In the genomic region with DNA sequence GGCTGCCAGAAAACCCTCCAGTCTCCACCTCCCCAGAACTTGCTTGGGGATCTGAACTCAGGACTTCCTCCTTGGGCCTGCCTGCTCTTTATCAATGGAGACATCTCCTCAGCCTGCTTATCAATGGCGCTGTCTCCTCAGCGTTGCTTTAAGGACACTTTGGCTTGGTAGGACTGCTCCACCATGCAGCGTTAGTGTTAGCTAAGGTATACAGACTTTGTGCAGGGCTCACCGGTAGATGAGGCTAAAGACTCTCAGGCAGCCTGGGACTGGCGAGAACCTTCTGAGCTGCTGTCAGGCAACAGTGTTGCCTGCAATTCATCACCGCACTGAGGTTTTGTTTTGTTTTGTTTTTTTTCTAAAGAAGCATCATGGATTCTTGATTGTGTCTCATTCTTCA, we compare ENCODE assay signal across 29 mouse cellular contexts. TPM values are rescaled to one million over a fixed set of nuclear protein-coding genes. Genes with fewer than 3 reads are reported as not detected.
DNase-seq lines count a peak whose midpoint lies in the region; ATAC-seq and TF ChIP-seq lines count a peak whose summit lies in the region.
"Had no signal": no experiment of that assay in that cellular context is flagged by ENCODE, and none has a peak within 500 bp of the region (broad histone marks: within the 10 kb centered on the region; RNA-seq: fewer than 3 reads in every experiment).

No protein-coding gene starts in this region.

- H3ac ChIP-seq in C2C12 (ENCODE audit: control insufficient read depth, insufficient read length, low read depth): no peak overlapping the region
- H3ac ChIP-seq in myocyte (ENCODE audit: control insufficient read depth, insufficient read length): no peak overlapping the region

- no peak for TF ChIP-seq CTCF in C2C12 (IDR thresholded peaks at IDR 0.05; ENCODE audit: control insufficient read depth, insufficient read depth, insufficient read length)

- H3K4me2 ChIP-seq in intestine, embryonic 14.5 days (ENCODE audit: low read length): no peak overlapping the region
- no peak overlapping the region for H3K4me2 ChIP-seq in intestine, embryonic 15.5 days (replicated peaks)
- H3K4me2 ChIP-seq in embryonic facial prominence, embryonic 15.5 days (replicated peaks): peak overlapping the region; percentile 86
- peak overlapping the region; percentile 64 for H3K4me2 ChIP-seq in myocyte (ENCODE audit: low read depth)
- H3K4me2 ChIP-seq: heart, embryonic 12.5 days; hindbrain, embryonic 12.5 days; liver, embryonic 11.5 days; lung, embryonic 15.5 days; midbrain, embryonic 13.5 days; neural tube, embryonic 15.5 days; stomach, embryonic 15.5 days had no signal

- H3K27me3 ChIP-seq in intestine, embryonic 14.5 days (replicated peaks; ENCODE audit: control insufficient read depth, insufficient read depth, low read length): peaks cover 24% of the 10 kb centered on the region
- H3K27me3 ChIP-seq in intestine, embryonic 15.5 days (replicated peaks): peaks cover 12% of the 10 kb centered on the region
- H3K27me3 ChIP-seq in C2C12 (ENCODE audit: control insufficient read depth, insufficient read depth, insufficient read length) (no peaks in the 10 kb centered on the region), myocyte (ENCODE audit: control insufficient read depth, insufficient read depth, insufficient read length) (no peaks in the 10 kb centered on the region)
- no peaks in the 10 kb centered on the region for H3K27me3 ChIP-seq in embryonic facial prominence, embryonic 15.5 days
- H3K27me3 ChIP-seq in hindbrain, embryonic 10.5 days (ENCODE audit: insufficient read depth, poor library complexity, severe bottlenecking): peaks cover 59% of the 10 kb centered on the region

- 62% methylated on average over 6 of the region's 6 CpGs for WGBS in intestine, embryonic 14.5 days
- WGBS in intestine, embryonic 15.5 days: 73% methylated on average over 6 of the region's 6 CpGs
- 57% methylated on average over 6 of the region's 6 CpGs for WGBS in embryonic facial prominence, embryonic 15.5 days
- WGBS in hindbrain, embryonic 10.5 days: 81% methylated on average over 6 of the region's 6 CpGs

- peak; percentile 50 for DNase-seq in intestine, embryonic 14.5 days (ENCODE audit: low spot score)
- DNase-seq in lung, postnatal 10 days: no peak
- DNase-seq in hindbrain, embryonic 10.5 days (ENCODE audit: low spot score): no peak
- DNase-seq: adrenal gland, postnatal 14 days; cerebellum, adult 11 months; cerebellum, adult 9-10 months; embryo, embryonic 11 days; heart, adult 2 months; kidney, adult 9 months; lung, postnatal 4 days; retina, postnatal 1 day; right cerebral cortex, postnatal 14 days had no signal

- H3K79me3 ChIP-seq in C2C12 (ENCODE audit: low read depth): peaks cover 45% of the 10 kb centered on the region

- ATAC-seq in intestine, embryonic 14.5 days (replicated peaks; ENCODE audit: low FRiP score, low TSS enrichment, low read depth): no peak
- no peak for ATAC-seq in intestine, embryonic 15.5 days
- no peak for ATAC-seq in embryonic facial prominence, embryonic 15.5 days (ENCODE audit: insufficient number of reproducible peaks, low FRiP score, low TSS enrichment, low read depth)
- ATAC-seq: forebrain, embryonic 16.5 days; hindbrain, postnatal 0 days; intestine, postnatal 0 days; midbrain, embryonic 13.5 days had no signal

- H3K27ac ChIP-seq in intestine, embryonic 14.5 days (ENCODE audit: low read depth): no peak overlapping the region
- H3K27ac ChIP-seq in intestine, embryonic 15.5 days: no peak overlapping the region
- peak overlapping the region; percentile 93 for H3K27ac ChIP-seq in embryonic facial prominence, embryonic 15.5 days (replicated peaks)
- H3K27ac ChIP-seq in hindbrain, embryonic 10.5 days: no peak overlapping the region
- H3K27ac ChIP-seq: heart, adult 2 months; hindbrain, embryonic 12.5 days; hindbrain, postnatal 0 days; left cerebral cortex, adult 2 months; lung, embryonic 15.5 days; midbrain, embryonic 13.5 days; neural tube, embryonic 15.5 days; stomach, embryonic 15.5 days had no signal

- peaks cover 74% of the 10 kb centered on the region for H3K79me2 ChIP-seq in C2C12 (ENCODE audit: control insufficient read depth, insufficient read depth)
- no peaks in the 10 kb centered on the region for H3K79me2 ChIP-seq in myocyte (ENCODE audit: control insufficient read depth, insufficient read depth)

- no peaks in the 10 kb centered on the region for H3K36me3 ChIP-seq in intestine, embryonic 14.5 days (ENCODE audit: control insufficient read depth, insufficient read depth, low read length)
- no peaks in the 10 kb centered on the region for H3K36me3 ChIP-seq in intestine, embryonic 15.5 days
- peaks cover 12% of the 10 kb centered on the region for H3K36me3 ChIP-seq in C2C12 (ENCODE audit: control insufficient read depth, insufficient read depth)
- H3K36me3 ChIP-seq in embryonic facial prominence, embryonic 15.5 days: no peaks in the 10 kb centered on the region; the same call in 1 of the 2 replicates
- H3K36me3 ChIP-seq in myocyte (ENCODE audit: control insufficient read depth, insufficient read depth): no peaks in the 10 kb centered on the region
- H3K36me3 ChIP-seq in hindbrain, embryonic 10.5 days: no peaks in the 10 kb centered on the region
- H3K36me3 ChIP-seq: G1E; heart, embryonic 12.5 days; hindbrain, embryonic 12.5 days; lung, embryonic 15.5 days; midbrain, embryonic 13.5 days; neural tube, embryonic 15.5 days; stomach, embryonic 15.5 days had no signal

- no peak overlapping the region for H3K9ac ChIP-seq in intestine, embryonic 14.5 days (ENCODE audit: low read length)
- no peak overlapping the region for H3K9ac ChIP-seq in intestine, embryonic 15.5 days
- no peak overlapping the region for H3K9ac ChIP-seq in embryonic facial prominence, embryonic 15.5 days
- H3K9ac ChIP-seq: heart, embryonic 12.5 days; hindbrain, embryonic 12.5 days; lung, embryonic 15.5 days; midbrain, embryonic 13.5 days; neural tube, embryonic 15.5 days; stomach, embryonic 15.5 days had no signal

- no peak overlapping the region for H3K4me3 ChIP-seq in intestine, embryonic 14.5 days (ENCODE audit: low read depth, low read length)
- H3K4me3 ChIP-seq in intestine, embryonic 15.5 days (replicated peaks): no peak overlapping the region
- H3K4me3 ChIP-seq in C2C12 (ENCODE audit: insufficient read depth, poor library complexity, severe bottlenecking) (peak overlapping the region; percentile 59), myocyte (no peak overlapping the region)
- peak overlapping the region; percentile 85 for H3K4me3 ChIP-seq in embryonic facial prominence, embryonic 15.5 days (replicated peaks)
- H3K4me3 ChIP-seq in hindbrain, embryonic 10.5 days: no peak overlapping the region
- H3K4me3 ChIP-seq: heart, adult 2 months; heart, embryonic 12.5 days; hindbrain, embryonic 12.5 days; left cerebral cortex, adult 2 months; lung, embryonic 15.5 days; megakaryocyte, embryonic 14.5 days; midbrain, embryonic 13.5 days; neural tube, embryonic 15.5 days; stomach, embryonic 15.5 days had no signal

- no peaks in the 10 kb centered on the region for H3K9me3 ChIP-seq in intestine, embryonic 14.5 days (ENCODE audit: control insufficient read depth, low read length)
- no peaks in the 10 kb centered on the region for H3K9me3 ChIP-seq in intestine, embryonic 15.5 days
- no peaks in the 10 kb centered on the region for H3K9me3 ChIP-seq in embryonic facial prominence, embryonic 15.5 days (replicated peaks)
- no peaks in the 10 kb centered on the region for H3K9me3 ChIP-seq in hindbrain, embryonic 10.5 days
- H3K9me3 ChIP-seq: heart, embryonic 12.5 days; hindbrain, embryonic 12.5 days; lung, embryonic 15.5 days; midbrain, embryonic 13.5 days; neural tube, embryonic 15.5 days; stomach, embryonic 15.5 days had no signal

- TF ChIP-seq POLR2A in myocyte (IDR thresholded peaks at IDR 0.05; ENCODE audit: insufficient read length, low read depth): no peak

- peaks cover 4% of the 10 kb centered on the region; the same call in 1 of the 2 replicates for H3K4me1 ChIP-seq in intestine, embryonic 14.5 days (replicated peaks; ENCODE audit: control insufficient read depth, insufficient read depth, low read length)
- H3K4me1 ChIP-seq in intestine, embryonic 15.5 days (replicated peaks): peaks cover 11% of the 10 kb centered on the region
- H3K4me1 ChIP-seq in embryonic facial prominence, embryonic 15.5 days: peaks cover 58% of the 10 kb centered on the region
- H3K4me1 ChIP-seq in hindbrain, embryonic 10.5 days (replicated peaks): peaks cover 34% of the 10 kb centered on the region

TF ChIP-seq in C2C12, 6 proteins besides CTCF, POLR2A, EP300 and RAD21 (continues in another document):
- no peak for TF ChIP-seq FOSL1 (IDR thresholded peaks at IDR 0.05; ENCODE audit: insufficient read depth, low read length, poor library complexity, severe bottlenecking)
- TF ChIP-seq CEBPB (IDR thresholded peaks at IDR 0.05; ENCODE audit: low read depth): no peak
- TF ChIP-seq MAX (IDR thresholded peaks at IDR 0.05): no peak
- TF ChIP-seq MYOD1 (IDR thresholded peaks at IDR 0.05; ENCODE audit: control insufficient read depth, insufficient read length, low read depth): no peak
- no peak for TF ChIP-seq MYOG (IDR thresholded peaks at IDR 0.05; ENCODE audit: control insufficient read depth, extremely low read depth, insufficient read length)

TF ChIP-seq in myocyte, 11 proteins besides CTCF, POLR2A, EP300 and RAD21 (continues in another document):
- no peak for TF ChIP-seq TCF12 (IDR thresholded peaks at IDR 0.05; ENCODE audit: insufficient read depth, poor library complexity, severe bottlenecking)
- no peak for TF ChIP-seq CEBPB (IDR thresholded peaks at IDR 0.05; ENCODE audit: insufficient read depth, poor library complexity, severe bottlenecking)
- no peak for TF ChIP-seq REST (IDR thresholded peaks at IDR 0.05; ENCODE audit: insufficient read depth, insufficient read length)
- TF ChIP-seq USF1 (IDR thresholded peaks at IDR 0.05; ENCODE audit: low read depth): no peak
- no peak for TF ChIP-seq POLR2AphosphoS2 (IDR thresholded peaks at IDR 0.05; ENCODE audit: insufficient read length, low read depth)

RNA-seq across cellular contexts. Expression of a gene that starts 2.3 kb away (rescaled TPM):
- polyA plus RNA-seq in intestine, embryonic 14.5 days (2014; fragmentation: Nextera tagmentation; extraction: Ambion mirVana): 1.2 and 1.4 TPM in 2 replicates
- polyA plus RNA-seq in intestine, embryonic 15.5 days (2015; fragmentation: Nextera tagmentation; extraction: Ambion mirVana): 0.87 and 1.1 TPM in 2 replicates
- polyA plus RNA-seq in C2C12 (2012; fragmentation: generic; extraction: Trizol) (3.5 TPM), myocyte (2012; fragmentation: generic; extraction: Trizol) (2.2 TPM)
- 33.4 and 36.4 TPM in 2 replicates for polyA plus RNA-seq in embryonic facial prominence, embryonic 15.5 days (2015; fragmentation: Nextera tagmentation; extraction: Ambion mirVana)
- polyA plus RNA-seq in hindbrain, embryonic 10.5 days (2016; fragmentation: Nextera tagmentation; extraction: Ambion mirVana): 2.4 and 3.1 TPM in 2 replicates
- polyA plus RNA-seq: G1E had no signal

RNA-seq across cellular contexts. Expression of a gene that starts 35.9 kb away (rescaled TPM):
- polyA plus RNA-seq in intestine, embryonic 14.5 days (2014; fragmentation: Nextera tagmentation; extraction: Ambion mirVana): 16.6 and 18.6 TPM in 2 replicates
- 16.8 and 18.2 TPM in 2 replicates for polyA plus RNA-seq in intestine, embryonic 15.5 days (2015; fragmentation: Nextera tagmentation; extraction: Ambion mirVana)
- polyA plus RNA-seq in C2C12 (2012; fragmentation: generic; extraction: Trizol): 12.6 TPM
- polyA plus RNA-seq in embryonic facial prominence, embryonic 15.5 days (2015; fragmentation: Nextera tagmentation; extraction: Ambion mirVana): 15.1 TPM in 2 replicates
- polyA plus RNA-seq in myocyte (2012; fragmentation: generic; extraction: Trizol): 6.6 TPM
- 19.1 and 21.2 TPM in 2 replicates for polyA plus RNA-seq in hindbrain, embryonic 10.5 days (2016; fragmentation: Nextera tagmentation; extraction: Ambion mirVana)

Comparison
In these comparisons a context has a peak if more than half of its experiments do, and no peak if none do; other contexts are left out.
1. H3K4me2 ChIP-seq: peak in embryonic facial prominence, embryonic 15.5 days (single experiment) and myocyte (single experiment); none in intestine, embryonic 14.5 days (single experiment) and intestine, embryonic 15.5 days (single experiment).
2. H3K4me3 ChIP-seq: peak in C2C12 (single experiment) and embryonic facial prominence, embryonic 15.5 days (single experiment); none in intestine, embryonic 14.5 days (single experiment), intestine, embryonic 15.5 days (single experiment), myocyte (single experiment) and hindbrain, embryonic 10.5 days (single experiment).